Mouse (Mus musculus) ES-E14 (cell line): ENCODE data around the gene Sox13. TPM values are rescaled to one million over a fixed set of nuclear protein-coding genes. Genes with fewer than 3 reads are reported as not detected.
A peak's percentile ranks its signal among the peaks of the same experiment; 100 is the strongest.

ENCODE experiments used
- DNase-seq: peaks from one replicate; pipeline ENCODE4 v3.0.0-alpha.2; 2013; ENCODE audit warnings: low read depth, low spot score
- H3K27ac ChIP-seq: 2 replicates; pipeline ENCODE4 v1.5.1; 2012; ENCODE audit warnings: low read depth, mild to moderate bottlenecking, low read length, moderate library complexity, mixed read lengths; ENCODE audit not compliant: poor library complexity, insufficient read depth, severe bottlenecking
- H3K36me3 ChIP-seq: 2 replicates; pipeline ENCODE4 v1.6.1; 2012; ENCODE audit warnings: mild to moderate bottlenecking, low read length, moderate library complexity, mixed read lengths; ENCODE audit not compliant: control insufficient read depth, poor library complexity, insufficient read depth, severe bottlenecking
- H3K4me1 ChIP-seq, 2 experiments: fragments of 150-350 bp in 1 of 2; sonication (generic) in 1 of 2; 2 replicates each; pipeline ENCODE4 v1.6.1; 2012; ENCODE audit warnings: low read length in 2 of 2, mild to moderate bottlenecking in 1 of 2, mixed read lengths in 1 of 2; ENCODE audit not compliant: control insufficient read depth in 2 of 2, insufficient read depth in 2 of 2, poor library complexity in 1 of 2
- H3K4me3 ChIP-seq, 2 experiments: fragments of 150-350 bp in 1 of 2; sonication (generic) in 1 of 2; 2 replicates each; pipeline ENCODE4 v1.5.1; 2012; ENCODE audit warnings: low read length in 2 of 2, low read depth in 1 of 2, mild to moderate bottlenecking in 1 of 2, mixed read lengths in 1 of 2; ENCODE audit not compliant: insufficient read depth in 1 of 2, poor library complexity in 1 of 2, severe bottlenecking in 1 of 2
- H3K9ac ChIP-seq: 2 replicates; pipeline ENCODE4 v1.6.1; 2012; ENCODE audit warnings: low read depth, mild to moderate bottlenecking, low read length, mixed read lengths; ENCODE audit not compliant: poor library complexity, insufficient read depth, severe bottlenecking
- H3K9me3 ChIP-seq: fragments of 150-350 bp; sonication (generic); 2 replicates; pipeline ENCODE4 v1.6.1; 2012; ENCODE audit warnings: low read depth, mild to moderate bottlenecking, low read length; ENCODE audit not compliant: control insufficient read depth, insufficient read depth
- CHD2 ChIP-seq: IDR thresholded peaks from 2 replicates; pipeline ENCODE4 v1.6.1; 2014; ENCODE audit warnings: mild to moderate bottlenecking, low read depth, low read length, inconsistent platforms
- HCFC1 ChIP-seq: IDR thresholded peaks from 2 replicates; pipeline ENCODE4 v1.6.1; 2012; ENCODE audit warnings: low read length, inconsistent platforms, borderline replicate concordance; ENCODE audit not compliant: insufficient read depth
- MAFK ChIP-seq: IDR thresholded peaks from 2 replicates; pipeline ENCODE4 v1.6.1; 2014; ENCODE audit warnings: mild to moderate bottlenecking, low read depth, low read length, inconsistent platforms; ENCODE audit not compliant: insufficient read depth
- ZC3H11A ChIP-seq: IDR thresholded peaks from 2 replicates; pipeline ENCODE4 v1.6.1; 2012; ENCODE audit warnings: low read depth, mild to moderate bottlenecking, inconsistent platforms, low read length, borderline replicate concordance
- ZNF384 ChIP-seq: IDR thresholded peaks from 2 replicates; pipeline ENCODE4 v1.6.1; 2012; ENCODE audit warnings: low read depth, low read length, inconsistent platforms
- in situ Hi-C, 2 experiments: fragments of 600-800 bp; cut with MboI; formaldehyde crosslinking; loops; one replicate each; pipeline ENCODE4 v1.15.1; 2025; ENCODE audit warnings: low sequenced_read_pairs in 2 of 2, inconsistent platforms in 1 of 2; ENCODE audit not compliant: unreplicated experiment in 2 of 2
- total RNA-seq: library from RNA; depleted of rRNA; stranded (reverse); fragments of 300-350 nt; gene quantifications from 2 replicates; pipeline ENCODE4 v1.2.3, GENCODE M21; 2012

Gene Sox13
- total RNA-seq, 1 experiment, result 11.1 TPM

DNA sequence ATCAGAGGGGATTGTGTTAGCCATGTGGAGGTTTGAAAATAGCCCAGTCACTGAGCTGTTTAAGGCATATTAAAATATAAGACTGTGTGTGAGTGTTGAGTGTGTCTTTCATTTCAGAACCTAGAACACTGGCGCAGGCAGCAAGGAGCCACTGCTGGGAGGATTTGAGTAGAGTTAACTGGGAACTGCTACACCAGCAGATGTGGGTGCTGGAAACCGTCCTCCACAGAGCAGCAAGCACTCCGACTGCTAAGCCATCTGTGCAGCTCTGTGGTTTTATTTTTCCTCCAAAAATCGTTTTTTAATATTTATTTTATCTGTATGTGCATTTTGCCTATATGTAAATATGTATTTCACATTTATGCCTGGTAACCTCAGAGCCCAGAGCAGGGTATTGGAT is 29.5 kb downstream of the Sox13 start:
- H3K9me3 ChIP-seq, result no peaks in the 10 kb centered on the region
- H3K27ac ChIP-seq, result no peak overlapping the region
- peaks cover 4% of the 10 kb centered on the region for H3K36me3 ChIP-seq
- in situ Hi-C loops, result loop anchor here in 1 of 2 experiments (25.0 kb wide), 1 partner anchor 218 kb away; the partner anchor contains the start of gene Snrpe
- H3K4me3 ChIP-seq, result no peak overlapping the region
- no peak for DNase-seq
- TF ChIP-seq HCFC1, result no peak
- no peak for TF ChIP-seq CHD2
- TF ChIP-seq ZC3H11A, result no peak
- no peak for TF ChIP-seq ZNF384
- H3K4me1 ChIP-seq, result peaks cover 0 to 35% of the 10 kb centered on the region in 2 experiments; a peak in 3 of 4 replicates
- no peak overlapping the region for H3K9ac ChIP-seq

GRCm38 (mm10) chr1:133387539-133388268 is 36.5 kb downstream of the Sox13 start:
- TF ChIP-seq ZNF384 (no peak), MAFK (no peak), HCFC1 (no peak), CHD2 (no peak), ZC3H11A (no peak)
- H3K36me3 ChIP-seq, result peaks cover 20% of the 10 kb centered on the region
- H3K4me1 ChIP-seq, result peaks cover 0 to 20% of the 10 kb centered on the region in 2 experiments; a peak in 2 of 4 replicates
- H3K27ac ChIP-seq, result no peak overlapping the region
- DNase-seq, result no peak
- H3K9ac ChIP-seq, result 0 out of 2 replicates have a peak overlapping the region, but pooled peaks have one; percentile 1
- H3K4me3 ChIP-seq, result no peak overlapping the region
- no peaks in the 10 kb centered on the region for H3K9me3 ChIP-seq
- in situ Hi-C loops, result loop anchor here in 1 of 2 experiments (25.0 kb wide), 1 partner anchor 225 kb away; the partner anchor contains the start of gene Snrpe

GRCm38 (mm10) chr1:133386209-133386608 is 38.0 kb downstream of the Sox13 start:
- H3K9ac ChIP-seq, result peak overlapping the region; percentile 5; the same call in 1 of the 2 replicates

GRCm38 (mm10) chr1:133385506-133385905 is 38.7 kb downstream of the Sox13 start:
- peak; percentile 48; the same call in 1 of the 2 replicates for TF ChIP-seq ZC3H11A
- no peak for TF ChIP-seq ZNF384
- Histone ChIP-seq H3K9ac (peak overlapping the region; percentile 46; the same call in 1 of the 2 replicates), H3K27ac (no peak overlapping the region), H3K36me3 (peaks cover 19% of the 10 kb centered on the region), H3K4me1 (peaks cover 0 to 23% of the 10 kb centered on the region in 2 experiments; a peak in 2 of 4 replicates), H3K9me3 (no peaks in the 10 kb centered on the region), H3K4me3 (no peak overlapping the region)
- peak; percentile 78 for DNase-seq
- in situ Hi-C loops, result loop anchor here in 1 of 2 experiments (25.0 kb wide), 1 partner anchor 227 kb away; the partner anchor contains the start of gene Snrpe

More at GRCm38 (mm10) chr1:133386209-133386608, 38.0 kb downstream of the Sox13 start:
- in situ Hi-C loops, result loop anchor here in 1 of 2 experiments (25.0 kb wide), 1 partner anchor 226 kb away; the partner anchor contains the start of gene Snrpe
- DNase-seq, result no peak
- TF ChIP-seq HCFC1 (no peak), MAFK (no peak), ZC3H11A (no peak), CHD2 (no peak), ZNF384 (no peak)
- Histone ChIP-seq H3K4me3 (no peak overlapping the region), H3K36me3 (peaks cover 20% of the 10 kb centered on the region), H3K27ac (no peak overlapping the region), H3K4me1 (peaks cover 0 to 22% of the 10 kb centered on the region in 2 experiments; a peak in 2 of 4 replicates), H3K9me3 (no peaks in the 10 kb centered on the region)
